Mouse (Mus musculus) regulatory T cell (primary cell): ENCODE results near the gene Ncor2.

Source experiments
- in situ Hi-C: fragments of 300-600 bp; cut with MboI, MseI; formaldehyde crosslinking; loops from one replicate; pipeline ENCODE4 v1.15.1; 2025; ENCODE audit warnings: high pct_unique_total_duplicates

Gene Ncor2

GRCm38 (mm10) chr5:125150951-125151564 lies 28.0 kb downstream of the Ncor2 start:
- in situ Hi-C loops: no loop called here

- in situ Hi-C loops: loop anchor here (10.0 kb wide), 1 partner anchor 504 kb away; no protein-coding TSS in a partner anchor
These were observed 29.9 kb downstream of the Ncor2 start for GRCm38 (mm10) chr5:125149142-125149541.

- in situ Hi-C loops: loop anchor here (10.0 kb wide), 1 partner anchor 504 kb away; no protein-coding TSS in a partner anchor
These were observed 30.3 kb downstream of the Ncor2 start for GRCm38 (mm10) chr5:125148686-125149085.

- in situ Hi-C loops: loop anchor here (10.0 kb wide), 1 partner anchor 503 kb away; no protein-coding TSS in a partner anchor
These were observed 30.8 kb downstream of the Ncor2 start for GRCm38 (mm10) chr5:125148173-125148572.

- in situ Hi-C loops: loop anchor here (10.0 kb wide), 1 partner anchor 502 kb away; no protein-coding TSS in a partner anchor
These were observed 31.9 kb downstream of the Ncor2 start for GRCm38 (mm10) chr5:125147124-125147523.

- in situ Hi-C loops: loop anchor here (10.0 kb wide), 1 partner anchor 498 kb away; no protein-coding TSS in a partner anchor
These were observed 35.7 kb downstream of the Ncor2 start for GRCm38 (mm10) chr5:125143114-125143872.

- in situ Hi-C loops: loop anchor here (10.0 kb wide), 1 partner anchor 497 kb away; no protein-coding TSS in a partner anchor
These were observed 37.1 kb downstream of the Ncor2 start for GRCm38 (mm10) chr5:125141916-125142315.

GRCm38 (mm10) chr5:125141525-125141880 lies 37.5 kb downstream of the Ncor2 start:
- in situ Hi-C loops: loop anchor here (10.0 kb wide), 1 partner anchor 497 kb away; no protein-coding TSS in a partner anchor

GRCm38 (mm10) chr5:125140832-125141524 lies 38.0 kb downstream of the Ncor2 start:
- in situ Hi-C loops: loop anchor here (10.0 kb wide), 1 partner anchor 496 kb away; no protein-coding TSS in a partner anchor

- in situ Hi-C loops: loop anchor here (10.0 kb wide), 1 partner anchor 495 kb away; no protein-coding TSS in a partner anchor
These were observed 38.8 kb downstream of the Ncor2 start for GRCm38 (mm10) chr5:125140151-125140699.

- in situ Hi-C loops: loop anchor here (10.0 kb wide), 1 partner anchor 495 kb away; no protein-coding TSS in a partner anchor
These were observed 39.4 kb downstream of the Ncor2 start for GRCm38 (mm10) chr5:125139669-125140068.

GRCm38 (mm10) chr5:125138841-125139430 lies 40.1 kb downstream of the Ncor2 start:
- in situ Hi-C loops: no loop called here

- in situ Hi-C loops: no loop called here
These were observed 41.2 kb downstream of the Ncor2 start for GRCm38 (mm10) chr5:125137672-125138285.

GRCm38 (mm10) chr5:125136996-125137671 lies 41.9 kb downstream of the Ncor2 start:
- in situ Hi-C loops: no loop called here

GRCm38 (mm10) chr5:125136296-125136995 lies 42.6 kb downstream of the Ncor2 start:
- in situ Hi-C loops: no loop called here

GRCm38 (mm10) chr5:125134795-125135468 lies 44.1 kb downstream of the Ncor2 start:
- in situ Hi-C loops: no loop called here

- in situ Hi-C loops: no loop called here
These were observed 44.6 kb downstream of the Ncor2 start for GRCm38 (mm10) chr5:125134391-125134790.

- in situ Hi-C loops: no loop called here
These were observed 45.4 kb downstream of the Ncor2 start for GRCm38 (mm10) chr5:125133651-125134050.
